Mouse (Mus musculus) kidney, adult 18-20 months (tissue): ENCODE results near the gene 4930480E11Rik.
"Not testable (repeated sequence)": the region's sequence is repeated elsewhere in the genome, so short reads cannot be mapped to it uniquely, and the experiment has no call there.

ENCODE experiments used
- DNase-seq: peaks from one replicate; pipeline ENCODE4 v3.0.0; 2021

The 4930480E11Rik gene

DNA sequence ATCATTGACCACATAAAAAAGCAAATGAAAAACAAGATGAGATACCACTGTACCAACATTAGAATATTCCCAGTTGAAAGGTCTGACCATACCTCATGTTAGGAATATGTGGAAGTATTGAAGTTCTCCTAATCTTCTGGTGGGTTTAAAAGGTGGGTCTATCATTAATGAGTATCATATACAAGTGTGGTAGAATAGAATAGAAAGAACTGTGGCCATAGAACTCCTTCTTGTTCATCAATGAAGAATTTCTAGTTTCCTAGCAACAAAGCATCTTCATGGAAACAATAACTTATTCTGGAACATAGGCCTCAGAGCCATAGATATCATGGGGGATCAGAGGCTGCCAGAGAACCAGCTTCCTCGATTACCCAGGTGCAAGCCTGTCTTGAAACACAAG, at the start of gene 4930480E11Rik:
TSS of gene 4930480E11Rik (plus strand) at position 301 of the 400 bp plus-strand sequence.
- no peak for DNase-seq

DNA sequence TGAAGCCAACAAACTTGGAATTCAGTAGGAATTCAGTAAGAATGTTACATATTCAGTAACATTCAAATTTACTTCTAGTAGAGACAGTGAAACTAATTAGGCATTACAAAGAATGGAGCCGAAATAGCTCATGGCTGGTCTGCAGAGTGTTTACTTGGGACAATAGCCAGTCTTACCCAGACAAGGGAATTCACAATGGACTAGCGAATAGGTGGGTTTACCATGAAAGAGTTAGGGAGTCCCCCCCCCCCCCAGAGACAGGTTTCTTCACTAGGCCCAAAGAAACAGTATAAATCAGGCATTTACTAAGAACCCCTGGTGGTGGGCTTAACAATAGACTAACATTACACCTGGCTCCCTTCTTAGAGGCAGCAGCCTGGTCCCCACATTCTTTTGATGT, 33.9 kb downstream of the 4930480E11Rik start:
- not testable (repeated sequence) for DNase-seq
